Mouse (Mus musculus): ENCODE measurements around the gene Gpr82. TPM values are rescaled to one million over a fixed set of nuclear protein-coding genes. Genes with fewer than 3 reads are reported as not detected.

The Gpr82 gene
- polyA plus RNA-seq, 1 experiment from 2014 or later, result 0.20 TPM

DNA sequence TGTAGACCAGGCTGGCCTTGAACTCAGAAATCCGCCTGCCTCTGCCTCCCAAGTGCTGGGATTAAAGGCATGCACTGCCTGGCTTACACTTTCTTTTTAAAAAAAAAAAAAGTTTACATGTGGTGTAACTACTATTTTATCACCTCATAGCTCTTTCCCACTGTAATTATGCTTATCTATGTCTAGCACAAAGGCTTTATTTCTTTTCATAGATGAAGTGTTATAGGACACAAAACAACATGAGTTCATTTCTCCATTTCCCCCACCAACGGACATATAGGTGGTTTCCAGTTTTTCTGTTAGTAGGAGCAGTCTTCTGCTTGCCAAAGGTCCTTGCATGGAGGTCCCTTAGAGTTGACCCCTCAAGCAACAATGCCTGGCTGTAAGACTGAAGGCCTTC lies 9.3 kb upstream of the Gpr82 start:
- H3K27me3 ChIP-seq (replicated peaks; ENCODE audit: control insufficient read depth, insufficient read depth, low read length), result no peaks in the 10 kb centered on the region
- 88% methylated on average over 2 of the region's 2 CpGs for WGBS
- H3K9me3 ChIP-seq (ENCODE audit: control insufficient read depth, low read length), result no peaks in the 10 kb centered on the region
- H3K4me1 ChIP-seq (ENCODE audit: control insufficient read depth, insufficient read depth, low read length), result no peaks in the 10 kb centered on the region
- no peak overlapping the region for H3K4me3 ChIP-seq (ENCODE audit: low read length)
- no peaks in the 10 kb centered on the region for H3K36me3 ChIP-seq (ENCODE audit: control insufficient read depth, insufficient read depth, low read length)
- no peak for ATAC-seq
- H3K27ac ChIP-seq (ENCODE audit: low read length), result no peak overlapping the region
- no peak overlapping the region for H3K9ac ChIP-seq (ENCODE audit: low read depth, low read length)
- no peak overlapping the region for H3K4me2 ChIP-seq (ENCODE audit: low read depth, low read length)

- Histone ChIP-seq H3K27ac (ENCODE audit: low read length) (no peak overlapping the region), H3K4me2 (ENCODE audit: low read depth, low read length) (no peak overlapping the region), H3K36me3 (ENCODE audit: control insufficient read depth, insufficient read depth, low read length) (no peaks in the 10 kb centered on the region), H3K9me3 (ENCODE audit: control insufficient read depth, low read length) (no peaks in the 10 kb centered on the region), H3K9ac (ENCODE audit: low read depth, low read length) (no peak overlapping the region), H3K27me3 (replicated peaks; ENCODE audit: control insufficient read depth, insufficient read depth, low read length) (no peaks in the 10 kb centered on the region), H3K4me1 (ENCODE audit: control insufficient read depth, insufficient read depth, low read length) (no peaks in the 10 kb centered on the region), H3K4me3 (ENCODE audit: low read length) (no peak overlapping the region)
- 92% methylated on average over 1 of the region's 1 CpGs for WGBS
- ATAC-seq, result no peak
Measured at GRCm38 (mm10) chrX:13652291-13652690, 8.9 kb upstream of the Gpr82 start.

DNA sequence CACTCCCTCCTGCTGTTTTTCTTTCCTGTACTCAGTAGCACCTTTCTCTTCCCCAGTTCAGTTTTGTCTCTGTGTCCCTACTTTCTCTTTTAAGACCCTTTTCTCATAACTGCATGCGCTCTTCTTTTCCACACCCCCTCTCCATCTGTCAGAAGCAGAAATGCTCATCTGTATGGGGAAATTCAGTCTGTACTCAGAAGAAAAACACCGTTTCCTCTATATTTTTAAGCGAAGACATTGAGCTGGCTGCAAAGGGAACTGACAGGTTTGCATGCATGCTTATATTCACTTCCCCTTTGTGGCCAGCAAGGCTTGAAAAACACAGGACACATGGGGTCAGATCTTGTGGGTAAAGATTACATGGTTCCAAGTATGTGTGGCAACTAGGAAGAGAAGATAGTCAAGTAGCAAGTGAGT lies 6.2 kb upstream of the Gpr82 start:
- no peaks in the 10 kb centered on the region for H3K4me1 ChIP-seq (ENCODE audit: control insufficient read depth, insufficient read depth, low read length)
- no peaks in the 10 kb centered on the region for H3K27me3 ChIP-seq (replicated peaks; ENCODE audit: control insufficient read depth, insufficient read depth, low read length)
- no peak overlapping the region for H3K4me3 ChIP-seq (ENCODE audit: low read length)
- H3K27ac ChIP-seq (ENCODE audit: low read length), result no peak overlapping the region
- H3K9ac ChIP-seq (ENCODE audit: low read depth, low read length), result no peak overlapping the region
- ATAC-seq, result no peak
- no peaks in the 10 kb centered on the region for H3K9me3 ChIP-seq (ENCODE audit: control insufficient read depth, low read length)
- no peaks in the 10 kb centered on the region for H3K36me3 ChIP-seq (ENCODE audit: control insufficient read depth, insufficient read depth, low read length)
- no peak overlapping the region for H3K4me2 ChIP-seq (ENCODE audit: low read depth, low read length)
- WGBS, result 74% methylated on average over 3 of the region's 3 CpGs

- WGBS, result 87% methylated on average over 6 of the region's 6 CpGs
- Histone ChIP-seq H3K36me3 (ENCODE audit: control insufficient read depth, insufficient read depth, low read length) (no peaks in the 10 kb centered on the region), H3K27me3 (replicated peaks; ENCODE audit: control insufficient read depth, insufficient read depth, low read length) (no peaks in the 10 kb centered on the region), H3K4me1 (ENCODE audit: control insufficient read depth, insufficient read depth, low read length) (no peaks in the 10 kb centered on the region), H3K9me3 (ENCODE audit: control insufficient read depth, low read length) (no peaks in the 10 kb centered on the region), H3K4me2 (ENCODE audit: low read depth, low read length) (no peak overlapping the region), H3K27ac (ENCODE audit: low read length) (no peak overlapping the region), H3K9ac (ENCODE audit: low read depth, low read length) (no peak overlapping the region), H3K4me3 (ENCODE audit: low read length) (no peak overlapping the region)
- ATAC-seq, result no peak
Measured at GRCm38 (mm10) chrX:13655906-13656305, 5.3 kb upstream of the Gpr82 start.

GRCm38 (mm10) chrX:13656721-13657120 lies 4.4 kb upstream of the Gpr82 start:
- Histone ChIP-seq H3K9me3 (ENCODE audit: control insufficient read depth, low read length) (no peaks in the 10 kb centered on the region), H3K36me3 (ENCODE audit: control insufficient read depth, insufficient read depth, low read length) (no peaks in the 10 kb centered on the region), H3K9ac (ENCODE audit: low read depth, low read length) (no peak overlapping the region), H3K4me2 (ENCODE audit: low read depth, low read length) (no peak overlapping the region), H3K4me3 (ENCODE audit: low read length) (no peak overlapping the region), H3K4me1 (ENCODE audit: control insufficient read depth, insufficient read depth, low read length) (no peaks in the 10 kb centered on the region), H3K27me3 (replicated peaks; ENCODE audit: control insufficient read depth, insufficient read depth, low read length) (no peaks in the 10 kb centered on the region), H3K27ac (ENCODE audit: low read length) (no peak overlapping the region)
- WGBS, result 13% methylated on average over 1 of the region's 1 CpGs
- ATAC-seq, result no peak

GRCm38 (mm10) chrX:13658616-13659140 lies 2.5 kb upstream of the Gpr82 start:
- no peak overlapping the region for H3K9ac ChIP-seq (ENCODE audit: low read depth, low read length)
- no peaks in the 10 kb centered on the region for H3K36me3 ChIP-seq (ENCODE audit: control insufficient read depth, insufficient read depth, low read length)
- no peak overlapping the region for H3K4me3 ChIP-seq (ENCODE audit: low read length)
- H3K9me3 ChIP-seq (ENCODE audit: control insufficient read depth, low read length), result no peaks in the 10 kb centered on the region
- no peaks in the 10 kb centered on the region for H3K27me3 ChIP-seq (replicated peaks; ENCODE audit: control insufficient read depth, insufficient read depth, low read length)
- ATAC-seq, result no peak
- H3K27ac ChIP-seq (ENCODE audit: low read length), result no peak overlapping the region
- no peaks in the 10 kb centered on the region for H3K4me1 ChIP-seq (ENCODE audit: control insufficient read depth, insufficient read depth, low read length)
- WGBS, result 79% methylated on average over 3 of the region's 3 CpGs
- H3K4me2 ChIP-seq (ENCODE audit: low read depth, low read length), result no peak overlapping the region

- H3K4me3 ChIP-seq (ENCODE audit: low read length), result no peak overlapping the region
- no peak overlapping the region for H3K4me2 ChIP-seq (ENCODE audit: low read depth, low read length)
- no peak for ATAC-seq
- no peak overlapping the region for H3K9ac ChIP-seq (ENCODE audit: low read depth, low read length)
- WGBS, result 69% methylated on average over 4 of the region's 4 CpGs
- H3K9me3 ChIP-seq (ENCODE audit: control insufficient read depth, low read length), result no peaks in the 10 kb centered on the region
- H3K27me3 ChIP-seq (replicated peaks; ENCODE audit: control insufficient read depth, insufficient read depth, low read length), result no peaks in the 10 kb centered on the region
- no peak overlapping the region for H3K27ac ChIP-seq (ENCODE audit: low read length)
- no peaks in the 10 kb centered on the region for H3K36me3 ChIP-seq (ENCODE audit: control insufficient read depth, insufficient read depth, low read length)
- no peaks in the 10 kb centered on the region for H3K4me1 ChIP-seq (ENCODE audit: control insufficient read depth, insufficient read depth, low read length)
Measured at GRCm38 (mm10) chrX:13659201-13659890, 1.8 kb upstream of the Gpr82 start.

GRCm38 (mm10) chrX:13668867-13669266 lies 7.7 kb downstream of the Gpr82 start:
- Histone ChIP-seq H3K27ac (ENCODE audit: low read length) (no peak overlapping the region), H3K4me3 (ENCODE audit: low read length) (no peak overlapping the region), H3K4me1 (ENCODE audit: control insufficient read depth, insufficient read depth, low read length) (no peaks in the 10 kb centered on the region), H3K27me3 (replicated peaks; ENCODE audit: control insufficient read depth, insufficient read depth, low read length) (no peaks in the 10 kb centered on the region; the same call in 1 of the 2 replicates), H3K9ac (ENCODE audit: low read depth, low read length) (no peak overlapping the region), H3K4me2 (ENCODE audit: low read depth, low read length) (no peak overlapping the region), H3K36me3 (ENCODE audit: control insufficient read depth, insufficient read depth, low read length) (no peaks in the 10 kb centered on the region), H3K9me3 (ENCODE audit: control insufficient read depth, low read length) (no peaks in the 10 kb centered on the region)
- no peak for ATAC-seq
- 85% methylated on average over 5 of the region's 5 CpGs for WGBS

DNA sequence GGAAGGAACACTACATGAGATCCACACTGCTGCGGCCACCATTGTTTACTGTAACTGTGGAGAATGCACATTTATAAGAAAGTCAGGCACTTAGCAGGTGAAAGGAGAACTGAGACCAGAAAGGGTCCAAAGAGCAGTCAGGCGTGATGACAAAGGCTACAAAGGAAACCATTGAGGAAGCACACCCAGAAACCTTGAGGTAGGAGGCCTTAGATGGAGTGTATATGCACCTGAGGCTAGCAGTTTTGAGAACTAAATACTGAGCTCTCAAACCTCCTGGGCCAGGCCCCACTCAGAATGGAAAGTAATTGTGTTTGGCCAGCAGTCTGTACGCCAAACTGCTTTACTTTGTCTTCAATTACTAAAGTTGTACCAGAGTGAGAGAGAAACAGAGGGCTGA lies 9.2 kb downstream of the Gpr82 start:
- H3K27me3 ChIP-seq (replicated peaks; ENCODE audit: control insufficient read depth, insufficient read depth, low read length), result no peaks in the 10 kb centered on the region; the same call in 1 of the 2 replicates
- no peak overlapping the region for H3K4me2 ChIP-seq (ENCODE audit: low read depth, low read length)
- H3K9me3 ChIP-seq (ENCODE audit: control insufficient read depth, low read length), result no peaks in the 10 kb centered on the region
- no peaks in the 10 kb centered on the region for H3K36me3 ChIP-seq (ENCODE audit: control insufficient read depth, insufficient read depth, low read length)
- H3K4me1 ChIP-seq (ENCODE audit: control insufficient read depth, insufficient read depth, low read length), result no peaks in the 10 kb centered on the region
- H3K9ac ChIP-seq (ENCODE audit: low read depth, low read length), result no peak overlapping the region
- ATAC-seq, result no peak
- no peak overlapping the region for H3K27ac ChIP-seq (ENCODE audit: low read length)
- 72% methylated on average over 3 of the region's 3 CpGs for WGBS
- H3K4me3 ChIP-seq (ENCODE audit: low read length), result no peak overlapping the region

DNA sequence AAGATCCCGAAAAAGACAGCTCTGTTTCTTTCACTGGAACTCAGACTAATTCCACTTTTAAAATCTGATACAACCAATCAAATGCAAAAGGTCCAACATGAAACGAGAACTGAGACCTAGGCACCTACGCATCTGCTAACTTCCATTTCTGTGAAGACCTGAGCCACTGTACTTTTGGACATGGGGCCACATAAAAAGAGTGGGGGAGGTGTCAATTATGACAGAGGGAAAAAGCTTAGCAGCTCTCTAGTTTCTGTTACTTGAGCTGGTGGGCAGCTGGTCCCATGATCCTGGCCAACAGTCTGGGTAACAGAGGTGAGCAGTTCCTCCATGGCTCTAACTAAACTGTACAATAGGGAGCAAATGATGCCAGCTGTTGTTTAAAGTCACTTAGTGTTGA lies 11.8 kb downstream of the Gpr82 start:
- no peak overlapping the region for H3K27ac ChIP-seq (ENCODE audit: low read length)
- H3K9ac ChIP-seq (ENCODE audit: low read depth, low read length), result no peak overlapping the region
- H3K9me3 ChIP-seq (ENCODE audit: control insufficient read depth, low read length), result no peaks in the 10 kb centered on the region
- no peaks in the 10 kb centered on the region; the same call in 1 of the 2 replicates for H3K27me3 ChIP-seq (replicated peaks; ENCODE audit: control insufficient read depth, insufficient read depth, low read length)
- 88% methylated on average over 3 of the region's 3 CpGs for WGBS
- no peak for ATAC-seq
- H3K36me3 ChIP-seq (ENCODE audit: control insufficient read depth, insufficient read depth, low read length), result no peaks in the 10 kb centered on the region
- H3K4me1 ChIP-seq (ENCODE audit: control insufficient read depth, insufficient read depth, low read length), result no peaks in the 10 kb centered on the region
- no peak overlapping the region for H3K4me3 ChIP-seq (ENCODE audit: low read length)
- no peak overlapping the region for H3K4me2 ChIP-seq (ENCODE audit: low read depth, low read length)

Measured in intestine, embryonic 16.5 days (tissue).